Mouse (Mus musculus) stomach, postnatal 0 days (tissue): Measurements from ENCODE around the gene Palm. TPM values are rescaled to one million over a fixed set of nuclear protein-coding genes. Genes with fewer than 3 reads are reported as not detected.

Source experiments
- ATAC-seq: fragments of 200-750 bp; cut with Nextera tagmentation; 2 replicates; pipeline ENCODE4 v1.8.0; 2017; ENCODE audit not compliant: low FRiP score, low TSS enrichment
- DNase-seq: peaks from one replicate; pipeline ENCODE4 v3.0.0-alpha.2; 2016; ENCODE audit warnings: low spot score
- H3K27ac ChIP-seq: fragments of 300-500 bp; sonication (generic); replicated peaks from 2 replicates; pipeline ENCODE4 v1.5.1; 2014; ENCODE audit warnings: mild to moderate bottlenecking, control low read depth
- H3K27me3 ChIP-seq: fragments of 300-500 bp; sonication (generic); 2 replicates; pipeline ENCODE4 v1.6.1; 2014; ENCODE audit warnings: low read length; ENCODE audit not compliant: control insufficient read depth, insufficient read depth
- H3K36me3 ChIP-seq: fragments of 300-500 bp; sonication (generic); 2 replicates; pipeline ENCODE4 v1.6.1; 2014; ENCODE audit warnings: low read length, mixed read lengths; ENCODE audit not compliant: control insufficient read depth, insufficient read depth
- H3K4me1 ChIP-seq: fragments of 300-500 bp; sonication (generic); replicated peaks from 2 replicates; pipeline ENCODE4 v1.6.1; 2014; ENCODE audit warnings: antibody characterized with exemption; ENCODE audit not compliant: control insufficient read depth, insufficient read depth
- H3K4me2 ChIP-seq: fragments of 300-500 bp; sonication (generic); replicated peaks from 2 replicates; pipeline ENCODE4 v1.6.1; 2014; ENCODE audit warnings: low read depth, mild to moderate bottlenecking, control low read depth, moderate library complexity
- H3K4me3 ChIP-seq: fragments of 300-500 bp; sonication (generic); 2 replicates; pipeline ENCODE4 v1.5.1; 2014; ENCODE audit warnings: low read depth, low read length, control low read depth
- H3K9ac ChIP-seq: fragments of 300-500 bp; sonication (generic); 2 replicates; pipeline ENCODE4 v1.6.1; 2014; ENCODE audit warnings: mild to moderate bottlenecking, low read length, control low read depth, mixed read lengths
- H3K9me3 ChIP-seq: fragments of 300-500 bp; sonication (generic); 2 replicates; pipeline ENCODE4 v1.6.1; 2016; ENCODE audit warnings: low read length; ENCODE audit not compliant: control insufficient read depth
- CTCF ChIP-seq: IDR thresholded peaks from 2 replicates; pipeline ENCODE4 v1.5.1; 2016; ENCODE audit warnings: antibody characterized with exemption, low read depth, mild to moderate bottlenecking, moderate library complexity
- EP300 ChIP-seq: optimal IDR thresholded peaks from 2 replicates; pipeline ENCODE3; 2016; ENCODE audit warnings: antibody characterized with exemption
- WGBS: fragments of 180-500 bp; shearing (Covaris S2); extraction: QIAGEN DNeasy Blood & Tissue Kit; methylation state at CpG from one replicate; pipeline ENCODE4 v1.1.7; 2014; 5-methylcytosine and 5-hydroxymethylcytosine counted together
- polyA plus RNA-seq: library from polyadenylated mRNA; unstranded; fragments of >200 nt; fragmentation: Nextera tagmentation; extraction: Ambion mirVana; gene quantifications from 2 replicates; pipeline ENCODE4 v1.2.1, GENCODE M21; 2015

Palm gene
- polyA plus RNA-seq, 1 experiment from 2014 or later: 27.8 TPM

DNA sequence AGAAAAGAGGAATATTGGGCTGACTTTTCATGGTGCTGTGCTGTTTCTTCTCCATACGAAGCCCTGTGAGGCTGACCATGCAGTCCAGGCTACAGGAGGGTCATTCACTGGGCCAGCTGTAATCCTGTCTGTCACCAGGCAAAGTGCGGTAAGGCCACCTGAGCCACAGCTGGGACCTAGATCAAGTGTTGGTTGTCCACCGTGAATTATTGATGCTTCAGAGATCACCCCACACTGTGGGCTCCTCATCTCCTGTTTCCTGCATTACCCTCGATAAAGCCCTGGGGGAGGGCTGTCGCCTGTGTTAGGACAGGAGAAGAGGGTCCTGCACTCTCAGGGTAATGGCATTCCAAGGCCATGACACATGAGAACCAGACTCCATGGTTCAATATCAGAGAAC is 53.2 kb downstream of the Palm start:
- no peaks in the 10 kb centered on the region for H3K27me3 ChIP-seq
- H3K9ac ChIP-seq: no peak overlapping the region
- no peaks in the 10 kb centered on the region for H3K9me3 ChIP-seq
- peaks cover under 1% of the 10 kb centered on the region; the same call in 1 of the 2 replicates for H3K4me1 ChIP-seq
- H3K4me2 ChIP-seq: no peak overlapping the region
- no peak overlapping the region for H3K27ac ChIP-seq
- ATAC-seq: no peak
- 64% methylated on average over 5 of the region's 5 CpGs for WGBS
- H3K4me3 ChIP-seq: no peak overlapping the region
- DNase-seq: no peak
- TF ChIP-seq CTCF (no peak), EP300 (no peak)
- H3K36me3 ChIP-seq: no peaks in the 10 kb centered on the region

DNA sequence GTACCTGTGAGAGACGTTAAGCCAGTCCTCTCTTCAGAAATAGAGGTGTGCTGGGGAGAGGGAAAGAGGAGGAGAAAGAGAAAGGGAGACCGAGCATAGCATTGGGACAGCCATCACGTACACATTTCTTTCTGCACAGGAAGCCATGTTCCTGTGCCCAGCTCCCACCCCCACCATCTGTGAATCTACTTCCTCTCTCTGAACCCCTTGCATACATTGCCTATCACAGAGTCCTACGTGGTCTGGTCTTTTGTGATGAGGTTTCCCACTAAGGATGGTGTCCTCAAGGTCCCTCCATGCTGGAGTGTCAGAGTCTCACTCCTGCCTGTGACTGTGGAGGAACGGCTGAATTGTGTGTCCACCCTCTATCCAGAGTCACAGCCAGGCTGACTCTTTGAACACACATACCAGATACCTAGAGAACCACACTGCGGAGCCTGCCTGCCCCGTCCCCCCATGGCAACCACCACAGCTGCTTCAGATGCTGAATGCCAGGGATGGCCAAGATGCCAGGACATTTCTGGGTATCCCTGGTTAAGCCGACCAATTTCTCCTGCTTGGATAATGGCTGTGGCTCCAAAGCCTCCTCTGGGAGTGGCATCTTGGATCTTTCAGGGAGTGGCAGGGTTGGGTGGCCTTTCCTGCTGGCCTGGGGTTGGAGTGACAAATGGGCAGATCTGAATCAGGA is 56.7 kb downstream of the Palm start:
- H3K27me3 ChIP-seq: no peaks in the 10 kb centered on the region
- no peaks in the 10 kb centered on the region for H3K9me3 ChIP-seq
- no peak overlapping the region for H3K4me2 ChIP-seq
- no peak for TF ChIP-seq CTCF
- TF ChIP-seq EP300: no peak
- ATAC-seq: no peak
- DNase-seq: no peak
- H3K4me3 ChIP-seq: no peak overlapping the region
- H3K4me1 ChIP-seq: peaks cover 16% of the 10 kb centered on the region
- H3K27ac ChIP-seq: no peak overlapping the region
- WGBS: 75% methylated on average over 8 of the region's 8 CpGs
- H3K36me3 ChIP-seq: no peaks in the 10 kb centered on the region
- H3K9ac ChIP-seq: no peak overlapping the region

DNA sequence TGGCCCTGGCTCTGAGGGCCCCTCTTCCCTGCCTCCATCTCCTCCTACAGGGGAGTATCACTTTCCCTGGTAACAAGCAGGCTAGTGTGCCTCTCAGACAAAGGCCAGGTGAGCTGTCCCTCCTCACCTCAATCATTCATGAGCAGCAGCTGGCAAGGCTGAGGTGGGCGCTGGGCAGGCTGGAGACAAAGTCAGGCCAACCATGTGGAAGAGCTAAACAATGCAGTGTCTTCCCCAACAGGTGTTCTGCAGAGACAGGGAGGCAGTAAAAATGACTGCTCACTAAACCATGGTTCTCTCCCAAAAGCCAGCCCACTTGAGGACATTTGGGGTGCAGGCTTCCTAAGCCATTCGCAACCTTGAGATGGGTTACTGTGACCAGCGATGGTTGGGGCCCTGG is 58.3 kb downstream of the Palm start:
- peaks cover 16% of the 10 kb centered on the region for H3K4me1 ChIP-seq
- no peak for ATAC-seq
- TF ChIP-seq EP300: no peak
- TF ChIP-seq CTCF: no peak
- peak overlapping the region; percentile 99 for H3K27ac ChIP-seq
- H3K9me3 ChIP-seq: no peaks in the 10 kb centered on the region
- H3K36me3 ChIP-seq: no peaks in the 10 kb centered on the region
- peak overlapping the region; percentile 43 for H3K9ac ChIP-seq
- 49% methylated on average over 3 of the region's 3 CpGs for WGBS
- no peak for DNase-seq
- no peak overlapping the region for H3K4me3 ChIP-seq
- H3K4me2 ChIP-seq: peak overlapping the region; percentile 62; the same call in 1 of the 2 replicates
- H3K27me3 ChIP-seq: no peaks in the 10 kb centered on the region

DNA sequence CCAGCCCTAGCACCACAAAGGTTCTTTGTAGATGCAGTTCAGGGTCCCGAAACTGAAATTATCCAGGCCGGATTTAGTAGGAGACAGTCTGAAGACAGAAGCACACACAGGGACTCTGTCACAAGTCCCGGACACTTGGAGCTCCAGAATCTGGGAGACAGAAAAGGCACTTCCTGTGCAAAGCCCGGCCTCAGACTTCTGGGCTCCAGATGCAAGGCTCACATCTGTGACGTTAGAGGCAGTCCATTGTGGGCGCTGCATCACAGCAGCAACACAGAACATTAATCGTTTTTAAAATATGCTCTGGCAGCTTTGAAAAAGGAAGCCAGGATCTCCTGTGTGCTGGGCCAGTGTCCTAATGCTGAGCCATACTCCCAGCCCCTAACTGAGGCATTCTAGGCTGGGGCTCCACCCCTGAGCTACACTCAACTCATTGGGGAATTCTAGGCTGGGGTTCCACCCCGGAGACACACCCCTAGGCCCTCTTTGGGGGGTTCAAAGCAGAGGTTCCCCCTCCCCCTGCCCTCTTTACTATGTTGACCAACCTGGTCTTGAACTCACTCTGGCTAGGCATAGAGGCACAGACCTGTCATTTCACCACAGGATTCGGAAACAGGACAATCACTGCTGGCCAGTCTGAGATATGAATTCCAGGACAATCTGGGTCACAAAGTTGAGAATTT is 58.9 kb downstream of the Palm start:
- ATAC-seq: no peak
- H3K27me3 ChIP-seq: no peaks in the 10 kb centered on the region
- peak overlapping the region; percentile 62 for H3K4me2 ChIP-seq
- peaks cover 3% of the 10 kb centered on the region; the same call in 1 of the 2 replicates for H3K36me3 ChIP-seq
- peaks cover 18% of the 10 kb centered on the region for H3K4me1 ChIP-seq
- H3K9ac ChIP-seq: peak overlapping the region; percentile 67
- TF ChIP-seq EP300 (no peak), CTCF (no peak)
- WGBS: 16% methylated on average over 9 of the region's 9 CpGs
- 0 out of 2 replicates have a peak overlapping the region, but pooled peaks have one; percentile 41 for H3K4me3 ChIP-seq
- no peak for DNase-seq
- H3K27ac ChIP-seq: peak overlapping the region; percentile 99
- H3K9me3 ChIP-seq: no peaks in the 10 kb centered on the region

DNA sequence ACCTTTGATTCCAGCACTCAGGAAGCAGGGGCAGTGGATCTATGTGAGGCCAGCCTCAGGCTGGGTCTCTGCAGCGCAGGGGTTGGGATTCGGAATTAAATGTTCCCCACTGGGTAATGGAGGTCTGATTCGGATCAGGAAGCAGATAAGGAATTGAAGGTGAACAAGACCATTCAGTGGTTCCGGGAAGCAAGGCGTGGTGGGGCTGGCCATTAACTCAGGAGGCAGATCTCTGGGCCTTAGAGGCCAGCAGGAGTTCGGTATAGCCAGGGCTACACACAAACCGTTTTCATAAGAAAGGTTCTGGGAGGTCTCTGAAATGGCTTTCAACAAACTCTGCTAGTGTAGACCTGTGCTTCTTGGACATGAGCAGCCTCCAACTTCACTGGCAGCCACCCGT is 59.5 kb downstream of the Palm start:
- peak overlapping the region; percentile 99 for H3K27ac ChIP-seq
- H3K4me1 ChIP-seq: peaks cover 22% of the 10 kb centered on the region
- DNase-seq (no peak), ATAC-seq (no peak)
- H3K27me3 ChIP-seq: no peaks in the 10 kb centered on the region
- peak overlapping the region; percentile 62 for H3K4me2 ChIP-seq
- no peaks in the 10 kb centered on the region for H3K9me3 ChIP-seq
- H3K4me3 ChIP-seq: peak overlapping the region; percentile 41
- H3K9ac ChIP-seq: peak overlapping the region; percentile 67
- H3K36me3 ChIP-seq: peaks cover 4% of the 10 kb centered on the region; the same call in 1 of the 2 replicates
- 15% methylated on average over 8 of the region's 8 CpGs for WGBS
- no peak for TF ChIP-seq EP300
- TF ChIP-seq CTCF: no peak

DNA sequence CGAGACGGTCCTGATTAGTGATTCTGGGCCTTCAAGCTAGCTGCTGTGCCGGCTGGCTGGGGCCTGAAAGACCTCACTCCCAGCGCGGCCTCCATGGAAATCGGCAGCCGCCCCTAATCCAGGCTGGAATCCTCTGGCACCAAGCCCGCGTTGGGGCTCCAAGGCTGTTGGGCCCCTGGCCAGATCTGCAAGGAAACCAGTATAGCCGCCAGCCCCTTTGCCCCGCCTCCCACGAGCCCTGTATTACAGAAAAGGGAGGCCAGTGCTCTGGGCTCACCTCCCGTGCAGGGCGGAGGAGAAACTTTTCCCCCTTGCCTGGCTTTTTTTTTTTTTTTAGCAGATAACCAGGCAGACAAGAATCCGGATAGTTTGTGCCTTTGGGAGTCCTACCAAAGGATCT is 60.0 kb downstream of the Palm start:
- Histone ChIP-seq H3K9ac (peak overlapping the region; percentile 67), H3K27ac (peak overlapping the region; percentile 99), H3K27me3 (no peaks in the 10 kb centered on the region), H3K4me2 (peak overlapping the region; percentile 62), H3K4me1 (peaks cover 28% of the 10 kb centered on the region), H3K4me3 (peak overlapping the region; percentile 41), H3K9me3 (no peaks in the 10 kb centered on the region), H3K36me3 (peaks cover 4% of the 10 kb centered on the region; the same call in 1 of the 2 replicates)
- DNase-seq: peak; percentile 97
- TF ChIP-seq EP300 (peak; percentile 62), CTCF (no peak)
- under 1% methylated on average over 15 of the region's 15 CpGs for WGBS
- ATAC-seq: peak; percentile 53
